Mouse (Mus musculus) thymus, postnatal 10 days (tissue): ENCODE data around the gene Gnl3.
A peak's percentile ranks its signal among the peaks of the same experiment; 100 is the strongest.

Source experiments
- DNase-seq, 2 experiments: peaks; one replicate each; pipeline ENCODE4 v3.0.0; 2021; ENCODE audit warnings: low spot score in 2 of 2

The Gnl3 gene

GRCm38 (mm10) chr14:31018860-31019291 is at the start of gene Gnl3, which contains the start of gene Pbrm1:
Gnl3 (minus strand) TSS chr14:31019152.
Pbrm1 (plus strand) TSS chr14:31019138.
- peak; percentile 96 to 97 for DNase-seq

- DNase-seq, result peak in 1 of 2 experiments; percentile 8
Observed at GRCm38 (mm10) chr14:31062277-31062676, 43.3 kb upstream of the Gnl3 start.

GRCm38 (mm10) chr14:31045817-31046216 is 26.9 kb upstream of the Gnl3 start:
- no peak for DNase-seq

- no peak for DNase-seq
Observed at GRCm38 (mm10) chr14:31045296-31045695, 26.3 kb upstream of the Gnl3 start.

- peak in 1 of 2 experiments; percentile 14 for DNase-seq
Observed at GRCm38 (mm10) chr14:31025785-31026184, 6.8 kb upstream of the Gnl3 start.

GRCm38 (mm10) chr14:31022579-31022978 is 3.6 kb upstream of the Gnl3 start:
- DNase-seq, result no peak

GRCm38 (mm10) chr14:31019331-31020205 is 616 bp upstream of the Gnl3 start:
- DNase-seq, result peak; percentile 79 to 83

GRCm38 (mm10) chr14:31017854-31018253 is 1.1 kb downstream of the Gnl3 start:
- DNase-seq, result peak in 1 of 2 experiments; percentile 12

- DNase-seq, result no peak
Observed at GRCm38 (mm10) chr14:31016063-31016462, 2.9 kb downstream of the Gnl3 start.

GRCm38 (mm10) chr14:31013928-31014327 is 5.0 kb downstream of the Gnl3 start:
- DNase-seq, result no peak

- DNase-seq, result no peak
Observed at GRCm38 (mm10) chr14:31011588-31011987, 7.4 kb downstream of the Gnl3 start.

- DNase-seq, result no peak
Observed at GRCm38 (mm10) chr14:31006779-31007178, 12.2 kb downstream of the Gnl3 start.

GRCm38 (mm10) chr14:31004527-31004926 is 14.4 kb downstream of the Gnl3 start:
- DNase-seq, result no peak

- peak; percentile 71 to 76 for DNase-seq
Observed at GRCm38 (mm10) chr14:31001307-31002205, 17.4 kb downstream of the Gnl3 start, which contains the start of the genes Glt8d1 and Spcs1. Glt8d1 (plus strand) TSS chr14:31001400. Spcs1 (minus strand) TSS chr14:31001672.

GRCm38 (mm10) chr14:31000816-31001306 is 18.1 kb downstream of the Gnl3 start:
- no peak for DNase-seq

- no peak for DNase-seq
Observed at GRCm38 (mm10) chr14:31000356-31000755, 18.6 kb downstream of the Gnl3 start.

GRCm38 (mm10) chr14:30996417-30996816 is 22.5 kb downstream of the Gnl3 start:
- no peak for DNase-seq

- no peak for DNase-seq
Observed at GRCm38 (mm10) chr14:30976222-30976621, 42.7 kb downstream of the Gnl3 start.

GRCm38 (mm10) chr14:30974204-30974603 is 44.7 kb downstream of the Gnl3 start:
- DNase-seq, result no peak
